Mouse (Mus musculus) layer of hippocampus, adult 8-10 months (tissue): Measurements from ENCODE around the gene Ankrd27. TPM values are rescaled to one million over a fixed set of nuclear protein-coding genes. Genes with fewer than 3 reads are reported as not detected.
"Not testable (repeated sequence)": the region's sequence is repeated elsewhere in the genome, so short reads cannot be mapped to it uniquely, and the experiment has no call there.

Source experiments
- DNase-seq, 2 experiments: peaks; one replicate each; pipeline ENCODE4 v3.0.0; 2022; ENCODE audit warnings: low spot score in 2 of 2
- total RNA-seq, 4 experiments: library from RNA; stranded (reverse); gene quantifications; 2 replicates each; pipeline ENCODE4 v1.2.4; 2022

Gene Ankrd27
- 10 to 100 TPM; 38.4 to 49.5 (median 43.6) TPM for total RNA-seq

DNA sequence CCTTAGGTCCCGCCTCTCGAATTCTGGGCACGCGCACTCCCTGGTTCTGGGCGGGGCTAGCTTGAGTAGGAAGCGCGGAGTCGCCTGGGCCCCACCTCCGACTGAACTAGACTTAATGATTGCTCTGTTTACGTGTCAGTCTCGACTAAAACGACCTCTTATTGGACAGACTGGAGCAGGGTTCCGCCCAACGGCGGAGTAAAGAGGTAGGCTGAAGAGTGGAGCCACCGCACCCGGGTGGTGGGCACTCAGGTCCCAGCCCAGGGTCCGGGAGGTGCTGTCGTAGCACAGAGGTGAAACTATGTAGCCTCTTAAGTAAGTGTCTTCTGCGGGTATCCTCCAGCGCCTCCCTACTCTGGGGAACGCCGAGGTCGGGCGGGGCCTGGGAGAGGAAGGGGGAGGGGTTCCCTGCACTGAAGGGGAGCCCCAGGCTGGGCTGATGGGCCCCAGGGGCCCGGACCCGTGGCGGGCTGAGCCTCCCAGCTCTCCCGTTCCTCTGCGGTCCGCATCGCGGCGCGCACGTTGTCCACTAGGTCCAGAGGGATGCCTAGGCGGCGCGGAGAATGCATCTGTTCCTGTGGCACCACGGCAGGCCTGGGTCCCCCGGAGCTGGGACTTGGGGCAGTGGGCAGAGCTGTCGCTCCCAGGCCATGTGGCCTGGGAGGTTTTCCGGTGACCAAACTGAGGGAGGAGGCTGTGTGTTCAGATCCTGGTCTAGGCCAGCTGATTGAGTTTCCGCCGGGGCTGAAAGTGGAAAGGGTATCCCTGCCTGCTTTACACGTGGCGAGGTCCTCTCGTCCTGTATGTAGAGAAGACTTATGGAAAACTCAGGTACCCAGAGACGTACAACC is at the start of gene Ankrd27:
Ankrd27 (plus strand) TSS at position 190 of the 851 bp plus-strand sequence.
- peak; percentile 95 to 96 for DNase-seq

DNA sequence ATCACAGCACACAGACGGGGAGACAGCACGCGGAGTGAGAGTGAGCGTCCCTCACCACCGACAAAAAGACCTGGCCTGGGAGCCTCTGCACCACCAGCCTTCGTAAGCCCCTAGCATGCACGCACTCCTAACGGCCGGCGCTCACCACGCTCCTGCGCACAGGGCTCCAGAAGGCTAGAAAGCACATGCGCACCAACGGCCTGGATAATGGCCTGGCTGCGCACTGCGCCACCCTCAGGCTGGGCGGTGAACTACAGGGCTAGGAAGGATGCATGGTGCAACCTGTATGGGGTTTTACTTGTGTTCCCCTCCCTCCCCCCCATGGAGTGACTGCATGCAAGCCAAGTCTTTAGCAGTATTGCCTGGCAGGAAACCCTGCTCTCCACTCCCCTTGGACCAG is 48.5 kb upstream of the Ankrd27 start, which contains the start of gene Tdrd12:
Tdrd12 (minus strand) TSS at position 184 of the 400 bp plus-strand sequence.
- no peak for DNase-seq

DNA sequence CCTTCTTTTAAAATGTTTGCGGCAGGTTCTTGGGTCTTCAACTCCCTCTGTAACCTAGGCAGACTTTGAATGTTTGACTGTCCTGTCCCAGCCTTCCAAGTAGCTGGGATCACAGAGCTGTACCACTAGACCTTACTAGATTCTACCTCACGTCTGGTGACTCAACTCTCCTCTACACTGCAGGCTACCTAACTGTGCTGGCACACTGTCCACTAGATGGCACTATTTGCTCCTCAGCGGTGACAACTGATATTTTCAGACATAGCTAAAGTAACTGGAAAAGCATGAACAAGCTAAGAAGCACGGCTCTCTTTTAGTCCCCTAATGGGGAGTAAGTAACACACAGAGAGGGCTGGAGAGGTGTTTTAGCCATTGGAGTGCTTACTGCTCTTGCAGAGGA is 40.2 kb upstream of the Ankrd27 start:
- DNase-seq: peak; percentile 47 to 58

DNA sequence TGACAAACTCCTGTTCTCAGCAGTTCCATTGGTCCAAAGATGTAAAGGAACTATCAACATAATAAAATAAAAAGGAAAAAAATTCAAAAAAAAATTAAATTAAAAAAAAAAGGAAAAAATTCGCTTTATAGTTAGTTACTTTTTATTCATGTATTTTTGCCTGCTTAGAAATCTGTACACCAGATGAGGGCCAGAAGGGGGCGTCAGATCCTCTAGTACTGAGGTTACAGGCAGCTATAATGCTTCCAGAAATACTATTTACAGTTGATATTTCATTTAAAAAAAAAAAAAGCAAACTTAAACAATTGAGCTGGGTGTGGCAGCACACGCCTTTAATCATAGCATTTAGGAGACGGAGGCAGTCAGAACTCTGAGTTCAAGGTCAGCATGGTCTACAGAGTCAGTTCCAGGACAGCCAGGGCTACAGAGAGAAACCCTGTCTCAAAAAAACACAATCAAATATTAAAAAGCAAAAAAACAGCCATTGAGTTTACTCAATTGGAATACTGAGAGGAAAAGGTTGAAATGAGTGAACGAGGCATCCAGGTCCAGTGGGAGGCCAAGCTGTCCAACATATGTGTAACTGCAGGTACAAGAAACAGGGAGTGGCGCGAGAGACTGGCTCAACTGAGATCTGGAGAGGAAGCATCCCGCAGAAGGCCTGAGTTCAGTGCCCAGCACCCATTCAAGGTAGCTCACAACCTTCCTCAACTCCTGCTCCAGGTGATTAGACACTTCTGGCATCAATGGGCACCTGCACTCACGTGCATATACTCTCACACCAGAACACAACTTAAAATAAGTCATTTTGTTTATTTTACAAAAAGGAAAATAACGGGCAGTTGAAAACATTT is 32.1 kb upstream of the Ankrd27 start:
- peak in 1 of 2 experiments; percentile 31 for DNase-seq

DNA sequence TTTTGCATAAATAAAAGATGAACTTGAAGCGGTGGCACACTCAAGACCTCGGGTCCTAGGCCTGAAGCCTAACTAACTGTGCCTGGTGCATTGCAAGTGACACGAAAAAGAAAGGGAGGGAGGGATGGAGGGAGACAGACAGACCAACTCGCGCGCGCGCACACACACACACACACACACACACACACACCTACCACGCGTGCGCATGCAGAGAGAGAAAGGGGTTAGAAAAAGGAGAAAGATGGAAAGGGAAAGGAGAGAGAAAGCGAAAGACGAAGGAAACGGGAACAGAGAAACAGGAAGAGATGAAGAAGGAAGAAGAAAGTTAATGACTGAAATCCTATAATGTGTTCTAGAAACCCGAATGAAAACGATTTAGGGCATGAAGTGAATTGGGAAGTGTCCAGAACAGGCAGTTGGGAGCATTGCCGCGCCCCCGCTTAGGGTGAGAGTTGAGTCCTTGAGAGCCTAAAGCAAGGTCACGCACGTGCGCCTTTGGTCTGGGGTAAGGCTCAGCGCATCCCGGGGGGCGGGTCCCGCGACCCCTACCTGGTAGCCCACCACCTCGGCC is 31.4 kb upstream of the Ankrd27 start:
- DNase-seq: peak; percentile 25 to 28

DNA sequence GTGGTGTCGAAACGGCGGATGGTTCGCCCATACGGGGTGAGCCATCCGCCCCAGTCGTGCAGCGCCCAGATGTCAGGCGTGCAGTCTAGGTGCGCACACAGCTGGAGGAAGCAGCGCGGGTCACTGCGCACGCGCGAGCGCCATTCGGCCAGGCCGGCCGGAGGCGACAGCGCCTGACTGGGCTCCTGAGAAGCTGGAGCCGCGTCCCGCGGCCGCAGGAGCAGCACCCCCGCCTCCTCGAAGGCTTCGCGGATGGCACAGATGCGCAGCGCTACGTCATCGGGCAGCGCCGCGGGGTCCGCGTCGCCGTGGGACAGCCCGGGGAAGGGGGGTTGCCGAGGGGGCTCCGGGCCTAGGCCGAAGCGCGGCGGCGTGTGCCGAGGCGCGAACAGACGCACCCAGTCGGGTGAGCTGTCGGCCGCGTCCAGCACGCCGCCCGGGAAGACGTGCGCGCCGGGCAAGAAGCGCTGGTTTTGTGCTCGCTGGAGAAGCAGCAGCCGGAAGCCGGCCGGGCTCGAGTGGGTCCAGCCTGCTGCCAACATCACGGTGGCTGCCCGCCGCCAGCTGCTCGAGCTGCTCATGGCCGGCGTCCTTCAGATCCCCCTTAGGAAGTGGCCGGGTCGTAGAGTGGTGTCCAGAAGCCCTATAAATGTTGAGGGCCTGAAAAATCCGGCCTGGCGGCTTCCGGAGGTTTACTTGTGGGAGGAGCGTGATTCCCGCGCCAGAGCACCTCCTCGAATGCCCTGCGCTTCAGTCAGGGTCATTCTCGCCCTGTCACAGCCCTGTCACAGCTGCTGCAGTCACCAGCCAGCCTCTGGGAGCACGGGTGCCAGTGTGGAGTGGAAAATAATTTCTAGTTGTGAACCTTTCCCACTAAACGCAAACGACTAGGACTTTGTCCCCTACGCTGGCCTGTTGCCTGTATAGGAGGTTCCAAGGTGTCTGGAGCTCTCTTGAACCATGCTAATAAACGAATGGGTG is 30.5 kb upstream of the Ankrd27 start:
- peak; percentile 79 to 86 for DNase-seq

DNA sequence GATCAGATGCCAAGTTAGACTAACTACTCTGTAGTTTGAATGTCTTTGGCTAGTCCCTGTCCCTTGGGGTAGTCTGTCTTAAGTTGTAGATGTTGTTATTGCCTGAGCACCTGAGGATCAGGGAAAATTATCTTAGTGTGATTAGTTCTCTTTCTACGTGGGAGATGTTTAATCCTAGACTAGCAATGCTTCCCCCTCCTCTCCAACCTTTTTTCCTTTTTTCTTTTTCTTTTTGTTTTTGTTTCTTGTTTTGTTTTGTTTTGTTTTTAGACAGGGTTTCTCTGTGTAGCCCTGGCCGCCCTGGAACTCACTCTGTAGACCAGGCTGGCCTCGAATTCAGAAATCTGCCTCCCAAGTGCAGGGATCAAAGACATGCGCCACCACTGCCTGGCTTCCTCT is 29.8 kb upstream of the Ankrd27 start, which contains the start of gene Nudt19:
Nudt19 (minus strand) TSS at position 100 of the 399 bp plus-strand sequence.
- no peak for DNase-seq

DNA sequence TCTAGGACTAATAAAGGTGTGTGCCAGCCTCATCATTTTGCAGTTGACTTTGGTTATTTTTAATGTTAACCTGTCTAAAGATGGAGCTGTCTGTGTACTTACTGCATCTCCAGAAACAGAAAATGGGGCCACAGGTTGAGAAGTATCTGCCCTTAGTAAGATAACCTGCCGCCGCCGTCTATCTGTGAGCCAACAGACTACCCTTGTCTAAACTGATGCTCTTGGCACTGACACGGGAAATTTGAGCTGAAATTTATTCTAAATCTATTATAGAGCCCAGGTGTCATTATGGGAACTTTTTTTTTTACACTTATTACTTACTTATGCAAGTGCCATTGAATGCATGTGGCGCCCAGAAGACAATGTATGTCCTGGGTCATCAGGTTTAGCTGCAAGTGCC is 29.1 kb upstream of the Ankrd27 start:
- DNase-seq: no peak

DNA sequence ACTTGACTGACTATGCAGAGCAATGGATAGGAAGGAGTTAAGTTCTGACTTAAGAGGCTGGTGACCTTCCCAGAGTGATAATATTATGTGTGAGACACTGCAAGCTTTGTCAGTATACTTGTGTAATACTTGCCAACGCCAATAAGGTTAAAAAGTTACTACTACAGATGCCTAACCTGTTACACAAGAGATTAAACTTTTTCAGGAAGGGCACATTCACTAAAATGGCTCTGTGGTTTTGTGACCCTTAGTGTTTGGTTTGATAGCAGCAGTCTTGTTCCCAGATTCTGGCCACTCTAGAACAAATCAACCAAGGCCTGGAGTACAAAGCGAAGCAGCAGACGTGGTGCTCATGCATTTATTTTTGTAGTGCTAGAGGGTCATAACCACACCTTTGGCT is 28.5 kb upstream of the Ankrd27 start:
- DNase-seq: no peak

DNA sequence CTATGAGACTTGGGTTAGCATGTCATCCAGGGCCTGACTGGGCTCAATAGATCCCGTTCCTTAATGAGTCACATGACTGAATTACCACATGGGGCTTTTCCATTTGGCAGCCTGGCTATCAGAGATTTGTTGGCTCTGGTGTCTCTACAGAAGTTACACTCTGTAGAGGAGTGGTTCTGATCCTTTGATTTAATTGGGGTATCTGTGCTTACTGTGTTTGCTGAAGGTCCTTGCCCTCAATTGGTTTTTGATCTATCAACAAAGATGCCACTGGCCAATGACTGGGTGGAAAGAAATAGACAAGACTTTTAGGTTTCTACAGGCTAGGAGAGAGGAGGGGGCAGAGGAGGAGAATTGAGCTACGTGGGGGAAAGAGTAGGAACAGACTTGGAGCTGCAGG is 27.4 kb upstream of the Ankrd27 start:
- DNase-seq: no peak

DNA sequence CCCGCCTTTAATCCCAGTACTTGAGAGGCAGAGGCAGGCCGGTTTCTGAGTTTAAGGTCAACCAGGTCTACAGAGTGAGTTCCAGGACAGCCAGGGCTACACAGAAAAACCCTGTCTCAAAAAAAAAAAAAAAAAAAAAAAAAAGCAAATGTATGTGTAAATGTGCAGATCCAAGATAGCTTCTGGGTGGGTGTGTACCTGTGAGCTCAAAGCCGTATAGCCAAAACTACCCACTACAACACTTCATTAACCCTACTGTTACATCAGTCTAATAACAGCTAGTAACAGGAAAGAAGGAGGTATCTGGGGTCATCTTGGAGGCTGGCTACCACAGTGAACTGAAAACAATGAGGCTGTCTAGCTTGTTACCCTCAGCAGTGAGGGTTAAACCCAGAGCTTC is 26.2 kb upstream of the Ankrd27 start:
- no peak for DNase-seq

DNA sequence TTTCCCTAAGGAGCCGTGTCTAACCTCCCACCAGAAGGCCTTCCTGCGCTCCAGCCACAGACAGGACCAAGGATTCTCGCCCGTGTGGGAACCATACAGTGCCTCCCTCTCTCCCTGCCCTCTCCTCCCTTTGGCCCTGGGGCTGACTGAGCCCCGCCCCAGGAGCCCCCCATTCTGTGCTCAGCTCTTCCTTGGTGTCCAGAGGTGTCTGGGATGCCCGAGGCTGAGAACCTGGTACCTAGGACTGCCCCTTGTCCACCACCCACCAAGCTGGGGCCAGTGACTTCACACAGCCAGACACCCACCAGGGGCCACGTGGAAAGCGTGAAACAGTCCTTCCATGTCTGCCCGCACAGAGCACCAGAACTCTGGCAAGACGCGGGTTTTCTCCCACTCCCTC is 23.0 kb upstream of the Ankrd27 start:
- DNase-seq: no peak

DNA sequence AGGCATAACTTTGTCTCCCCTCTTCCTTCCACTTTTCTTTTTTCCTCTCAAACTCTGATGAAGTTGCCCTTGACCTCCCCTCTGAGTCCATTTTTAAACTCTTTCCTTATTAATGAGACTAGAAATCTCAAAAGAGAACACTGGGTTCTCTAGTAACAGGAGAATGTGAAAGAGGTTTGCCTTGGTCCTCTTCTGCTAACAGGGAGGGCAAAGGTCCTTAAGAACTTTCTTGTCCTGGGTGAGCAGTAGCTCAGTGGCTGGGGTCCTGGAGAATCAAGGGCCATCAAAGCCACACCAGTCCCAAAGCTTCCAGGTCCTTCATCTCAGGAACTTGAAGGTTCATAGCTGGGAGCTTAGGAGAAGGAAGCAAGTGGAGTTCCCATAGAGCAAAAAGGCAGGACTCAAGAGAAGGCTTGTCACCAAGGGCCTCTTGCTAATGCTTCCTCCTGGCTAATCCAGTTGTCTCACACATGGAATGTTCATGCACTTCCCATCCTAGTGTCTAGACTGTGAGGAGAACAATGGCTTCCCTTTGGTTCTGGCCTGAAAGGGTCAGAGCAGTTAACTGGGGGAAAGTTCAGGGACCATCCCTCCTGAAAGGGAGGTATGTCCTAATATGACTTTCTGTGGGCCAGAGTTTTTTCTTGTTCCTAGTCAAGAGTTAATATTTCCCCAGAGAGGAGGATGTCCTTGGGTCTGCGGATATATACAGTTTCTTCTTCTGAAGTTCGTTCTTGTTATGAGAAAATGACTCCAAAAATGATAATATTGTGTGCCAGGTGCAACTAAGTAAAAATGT is 21.8 kb upstream of the Ankrd27 start:
- no peak for DNase-seq

DNA sequence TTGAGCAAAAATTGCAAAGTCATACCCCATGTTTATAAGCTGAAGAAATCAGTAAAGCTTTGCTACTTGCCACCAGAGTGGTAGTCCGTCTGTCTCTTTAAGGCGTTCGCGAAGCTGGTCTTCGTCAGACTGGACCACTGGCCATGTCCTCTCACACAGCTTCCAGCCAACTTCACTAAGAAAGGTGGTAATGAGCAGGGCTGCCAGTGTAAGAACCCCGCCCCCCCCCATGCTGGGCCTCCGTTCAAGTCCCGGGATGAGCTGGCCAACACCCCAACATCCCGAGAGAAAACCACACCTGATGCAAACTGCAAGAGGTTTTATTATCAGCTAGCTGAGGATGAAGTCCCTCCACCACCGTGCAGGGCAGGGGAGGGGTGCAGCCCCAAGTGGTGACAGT is 21.2 kb upstream of the Ankrd27 start:
- DNase-seq: not testable (repeated sequence)

DNA sequence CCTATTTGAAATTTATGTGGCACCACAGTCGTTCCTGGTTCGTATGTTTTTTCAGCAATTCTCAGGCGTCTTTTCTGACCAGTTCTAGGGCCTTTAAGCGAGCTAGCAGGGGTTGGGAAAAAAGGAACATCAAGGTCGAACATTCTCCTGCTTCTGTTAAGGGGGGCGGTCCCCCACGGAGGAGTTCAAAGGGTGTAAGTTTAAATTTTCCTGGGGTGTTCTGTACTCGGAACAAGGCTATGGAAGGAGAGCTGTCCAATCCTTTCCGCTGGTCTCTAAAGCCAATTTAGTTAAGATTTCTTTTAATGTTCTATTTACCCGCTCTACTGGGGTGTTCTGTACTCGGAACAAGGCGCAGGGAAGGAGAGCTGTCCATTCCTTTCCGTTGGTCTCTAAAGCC is 20.1 kb upstream of the Ankrd27 start:
- DNase-seq: not testable (repeated sequence)

DNA sequence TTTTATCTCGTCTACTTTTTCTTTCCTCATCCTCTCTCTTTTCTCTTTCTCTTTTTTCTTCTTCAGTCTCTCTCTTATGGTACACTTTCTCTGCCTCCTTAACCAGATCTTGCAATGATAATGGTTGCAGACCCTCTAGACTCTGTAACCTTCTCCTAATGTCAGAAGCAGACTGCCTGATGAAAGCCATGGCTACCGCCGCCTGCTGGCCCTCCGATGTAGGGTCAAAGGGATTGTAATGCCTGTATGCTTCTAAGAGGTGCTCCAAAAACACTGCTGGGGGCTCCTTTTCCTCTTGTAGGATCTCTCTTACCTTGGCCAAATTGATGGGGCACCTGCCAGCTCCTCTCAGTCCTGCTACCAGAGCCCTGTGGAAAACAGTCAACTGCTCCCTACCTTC is 16.3 kb upstream of the Ankrd27 start:
- not testable (repeated sequence) for DNase-seq

DNA sequence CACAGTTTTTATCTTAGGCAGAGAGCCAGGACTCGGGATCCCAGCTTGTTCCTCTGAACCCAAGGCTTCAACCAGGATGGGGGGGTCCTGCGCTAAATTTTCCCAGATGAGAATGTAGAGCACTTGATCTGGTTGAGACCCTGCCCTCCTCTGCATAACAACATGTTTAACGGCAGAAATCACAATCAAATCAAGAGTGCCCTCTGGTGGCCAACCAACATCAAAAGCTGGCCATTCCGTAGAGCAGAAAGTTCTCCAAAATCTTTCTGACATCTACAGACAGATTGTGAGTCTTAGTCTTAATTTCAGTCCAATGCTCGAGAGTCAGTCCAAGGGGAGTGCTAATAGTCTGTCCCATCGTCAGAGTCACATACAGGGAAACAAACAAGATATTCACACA is 15.2 kb upstream of the Ankrd27 start:
- not testable (repeated sequence) for DNase-seq

DNA sequence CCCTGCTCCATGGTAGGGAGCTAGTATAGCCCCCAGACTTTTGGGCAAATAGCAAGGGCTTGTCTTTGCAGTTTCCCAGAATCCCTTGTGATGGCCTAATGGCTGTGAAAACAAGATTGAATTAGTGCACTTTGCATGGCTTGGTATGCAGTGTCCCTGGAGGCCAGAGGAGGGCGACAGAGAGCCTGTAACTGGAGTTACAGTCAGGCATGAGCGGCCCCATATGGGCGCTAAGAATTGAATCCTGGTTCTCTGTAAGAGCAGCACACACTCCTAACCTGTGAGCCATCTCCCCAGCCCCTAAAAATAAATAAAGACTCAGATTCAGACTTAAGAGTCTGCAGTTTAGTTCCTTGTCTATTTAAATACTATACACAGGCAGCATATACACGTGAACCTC is 6.2 kb upstream of the Ankrd27 start:
- no peak for DNase-seq

DNA sequence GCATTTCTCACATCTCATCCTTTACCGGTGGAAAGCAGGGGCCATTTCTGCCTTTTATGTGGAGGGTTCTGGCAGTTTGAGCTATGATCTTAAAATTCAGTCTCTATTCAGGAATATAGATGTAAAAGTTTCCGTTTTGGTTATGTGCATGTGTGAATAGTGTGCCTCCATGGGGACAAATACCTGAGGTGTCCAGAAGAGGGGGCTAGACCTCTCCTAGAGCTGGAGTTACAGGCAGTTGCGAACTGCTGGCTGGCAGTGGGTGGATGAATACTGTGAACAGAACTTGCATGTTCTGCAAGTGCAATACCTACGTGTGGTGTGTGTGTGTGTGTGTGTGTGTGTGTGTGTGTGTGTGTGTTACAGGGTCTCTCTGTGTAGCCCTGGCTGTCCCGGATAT is 3.3 kb upstream of the Ankrd27 start:
- no peak for DNase-seq
